Mouse (Mus musculus) lung, adult 2 months (tissue): ENCODE measurements at regions not wholly inside any gene's neighbourhood (a gene's known extent, or its start where the extent isn't known, plus 50 kb on each side); places are given as distances from the start of the nearest gene placed in this dataset.

Experiments used
- CTCF ChIP-seq: fragments of 200-500 bp; IDR thresholded peaks from 2 replicates; pipeline ENCODE4 v1.5.1; 2011; ENCODE audit warnings: mild to moderate bottlenecking, low read length, control low read depth; ENCODE audit not compliant: insufficient read depth
- POLR2A ChIP-seq: fragments of 200-500 bp; IDR thresholded peaks from 2 replicates; pipeline ENCODE4 v1.6.1; 2011; ENCODE audit warnings: low read depth, mild to moderate bottlenecking, control low read depth, low read length, borderline replicate concordance; ENCODE audit errors: extremely low read depth

- TF ChIP-seq POLR2A (no peak), CTCF (no peak)
Measured at GRCm38 (mm10) chr17:79180277-79181130, 128.8 kb downstream of the Qpct start.
